Mouse (Mus musculus): ENCODE results near the gene C1qb.

Gene C1qb

DNA sequence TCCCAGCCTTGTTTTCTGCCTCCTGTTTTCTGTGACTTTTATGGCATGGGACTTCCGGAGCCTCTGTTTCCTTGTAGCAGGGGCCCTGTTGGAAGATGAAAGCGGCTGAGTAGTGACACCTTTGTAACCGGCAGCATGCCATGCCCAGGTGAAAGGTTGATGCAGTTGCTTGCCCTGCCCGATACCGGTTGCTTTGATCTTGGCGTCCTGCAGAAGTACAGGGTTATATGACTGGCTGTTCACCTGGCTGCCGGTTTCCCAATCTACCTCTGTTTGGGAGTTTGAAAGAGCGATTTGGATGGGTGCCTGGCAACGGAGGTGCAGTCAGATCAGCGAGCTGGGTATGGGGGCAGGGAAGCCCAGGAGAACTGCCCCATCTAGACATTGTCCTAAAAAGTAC is 43.2 kb downstream of the C1qb start:
- DNase-seq (ENCODE audit: low spot score) = no peak

- DNase-seq (ENCODE audit: low spot score) = no peak
Measured at GRCm38 (mm10) chr4:136842033-136842432, 44.0 kb downstream of the C1qb start.

- DNase-seq (ENCODE audit: low spot score) = peak; percentile 65
Measured at GRCm38 (mm10) chr4:136841056-136841455, 44.9 kb downstream of the C1qb start.

DNA sequence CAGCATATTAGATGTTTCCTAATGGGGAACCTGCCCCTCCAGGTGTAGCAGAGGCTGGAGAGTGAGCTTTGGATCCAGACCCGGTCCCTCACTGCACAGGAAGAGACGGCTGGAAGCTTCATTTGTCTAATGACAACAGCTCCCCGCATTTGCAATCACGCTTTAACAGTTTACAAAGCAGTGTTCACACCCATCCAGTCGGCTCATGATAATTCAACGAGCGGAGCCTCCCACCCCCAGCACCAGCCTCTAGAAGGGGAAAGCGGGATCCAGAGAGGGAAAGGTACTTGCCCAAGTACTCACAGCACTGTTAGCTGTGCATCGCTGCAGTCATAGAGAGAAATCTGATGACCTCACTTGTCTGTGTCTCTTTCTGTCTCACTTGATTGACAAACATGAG is 47.5 kb downstream of the C1qb start:
- no peak for DNase-seq (ENCODE audit: low spot score)

DNA sequence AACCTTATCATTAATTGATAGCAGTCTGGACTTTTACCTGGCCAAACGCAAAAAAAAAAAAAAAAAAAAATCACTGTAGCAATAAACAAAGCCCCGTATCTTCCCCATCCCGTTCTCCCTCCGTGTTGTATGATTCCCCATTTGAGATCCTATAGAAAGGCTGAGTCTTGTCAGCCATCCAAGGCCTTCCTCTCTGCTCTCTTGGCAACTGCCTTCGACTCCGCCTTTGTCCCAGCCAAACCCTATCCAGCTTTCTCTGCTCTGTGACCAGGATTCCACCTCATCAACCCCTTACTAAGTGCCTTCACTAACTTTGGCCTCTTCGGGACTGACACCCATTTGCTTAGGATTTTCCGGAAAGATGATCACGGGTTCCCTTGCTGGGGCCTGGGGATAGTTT is 48.0 kb downstream of the C1qb start:
- DNase-seq (ENCODE audit: low spot score) = no peak

DNA sequence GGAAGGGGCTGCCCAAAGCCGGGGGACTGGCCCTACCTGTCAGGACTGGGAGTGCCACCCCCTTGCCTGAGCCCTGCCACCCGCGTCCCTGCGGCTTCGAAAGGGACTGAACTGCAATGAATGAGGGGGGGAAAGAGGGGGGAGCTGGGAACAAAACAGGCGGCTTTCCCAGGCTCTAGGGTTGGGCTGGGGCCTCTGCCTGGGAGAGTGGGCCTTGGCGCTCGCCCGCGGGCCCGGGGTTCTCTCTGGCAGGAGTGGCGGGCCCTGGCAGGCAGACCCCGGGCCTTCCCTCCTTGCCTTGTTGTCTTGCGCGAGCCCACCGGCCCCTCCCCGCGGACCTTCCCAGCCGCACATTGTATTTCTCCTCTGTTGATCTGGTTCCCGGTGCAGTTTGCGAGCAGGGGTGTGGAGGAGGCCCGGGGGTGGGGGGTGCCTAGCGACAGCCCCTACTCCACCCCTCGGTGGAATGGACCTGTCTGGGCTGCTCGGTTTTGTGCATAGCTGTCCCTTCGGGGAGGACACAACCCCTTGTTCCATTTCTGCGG is 49.5 kb downstream of the C1qb start:
- DNase-seq (ENCODE audit: low spot score) = no peak

GRCm38 (mm10) chr4:136835621-136836386 is 50.2 kb downstream of the C1qb start, which contains the start of gene Ephb2:
TSS of gene Ephb2 (minus strand) at chr4:136835988.
- peak; percentile 17 for DNase-seq (ENCODE audit: low spot score)

- no peak for DNase-seq (ENCODE audit: low spot score)
Measured at GRCm38 (mm10) chr4:136834815-136835620, 51.0 kb downstream of the C1qb start.

DNA sequence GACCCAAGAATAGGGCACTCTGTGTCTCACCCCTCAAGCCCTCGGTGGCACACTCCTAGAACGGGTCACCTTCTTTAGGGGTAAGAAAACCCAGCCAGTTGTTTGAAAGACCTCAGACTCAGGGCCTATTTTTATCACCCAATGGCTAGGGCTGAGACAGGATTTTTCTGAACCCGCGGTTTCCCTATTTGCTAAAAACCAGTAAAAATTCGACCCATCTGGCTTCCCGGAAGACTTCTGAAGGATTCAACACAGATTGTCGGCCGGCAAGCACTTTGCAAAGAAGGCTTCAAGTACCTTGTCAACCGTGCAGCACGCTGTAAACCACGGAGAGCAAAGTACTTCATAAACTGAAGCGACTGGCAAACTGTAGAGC is 51.6 kb downstream of the C1qb start:
- DNase-seq (ENCODE audit: low spot score) = no peak

DNA sequence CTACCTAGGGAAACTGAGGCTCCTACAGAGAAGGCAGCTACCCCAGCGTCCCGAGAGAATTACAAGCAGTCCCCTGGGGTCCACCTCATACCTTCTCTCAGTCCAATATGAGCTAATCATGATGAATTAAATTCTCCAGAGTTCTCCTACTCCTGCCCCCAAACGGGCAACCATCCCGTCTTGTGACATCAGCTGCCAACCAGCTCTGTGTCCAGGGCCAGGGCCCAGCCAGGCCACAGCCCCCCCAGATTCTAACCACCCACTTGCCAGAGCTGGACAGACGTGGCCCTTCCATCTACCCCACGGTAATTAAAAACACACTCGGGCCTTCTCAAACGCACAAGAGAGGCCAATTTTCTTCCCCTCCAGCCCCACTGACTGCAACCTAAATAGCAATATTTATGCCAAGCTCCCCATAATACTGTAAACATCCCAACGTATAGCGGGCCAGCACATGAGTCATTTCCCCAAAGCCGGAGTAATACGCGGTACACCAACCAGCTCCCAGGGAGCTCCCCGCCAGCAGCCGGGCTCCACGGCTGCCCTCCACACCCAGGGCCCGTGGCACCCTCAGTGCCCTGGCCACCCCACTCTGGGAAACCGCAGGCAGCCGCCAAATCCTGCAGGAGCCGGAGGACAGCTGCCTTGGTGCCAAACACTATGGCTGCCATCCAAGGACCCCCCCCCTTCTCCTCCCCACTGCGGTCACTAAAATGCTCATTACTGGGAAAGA is 52.2 kb downstream of the C1qb start:
- no peak for DNase-seq (ENCODE audit: low spot score)

DNA sequence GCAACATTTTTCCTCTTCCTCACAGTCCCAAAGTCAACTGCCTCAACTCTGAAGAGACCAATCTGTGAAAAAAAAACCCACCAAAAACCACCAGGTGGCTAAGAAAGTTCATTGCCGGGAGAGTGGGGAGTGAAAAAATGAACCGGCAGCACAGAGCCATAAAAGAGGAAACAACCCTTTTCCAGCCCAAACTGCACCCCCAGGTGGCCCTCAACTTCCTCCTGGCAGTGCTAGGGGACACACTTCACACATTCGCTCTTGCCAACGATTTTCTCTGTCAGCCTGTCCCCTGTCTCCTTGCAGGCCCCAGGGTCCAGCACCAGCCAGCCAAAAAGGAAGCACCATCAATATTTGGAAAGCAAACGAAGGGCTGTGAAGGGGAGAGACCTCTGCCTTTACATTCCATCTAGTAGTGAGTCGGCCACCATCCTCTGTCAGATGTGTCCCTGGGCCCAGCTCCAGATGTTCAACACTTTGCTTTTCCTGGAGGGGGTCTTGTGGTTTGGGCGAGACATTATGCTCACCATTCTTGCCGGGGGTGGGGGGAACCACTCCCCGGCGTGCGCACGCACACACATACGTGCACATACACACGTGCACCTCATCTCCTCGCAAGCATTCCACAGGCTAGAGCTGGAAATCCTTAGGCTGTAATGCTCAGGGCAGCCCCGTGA is 53.3 kb downstream of the C1qb start:
- no peak for DNase-seq (ENCODE audit: low spot score)

GRCm38 (mm10) chr4:136830272-136830823 is 55.6 kb downstream of the C1qb start:
- no peak for DNase-seq (ENCODE audit: low spot score)

All from MN1 (cell line).